Mouse (Mus musculus): ENCODE results near the gene Hesx1.
"Not testable (repeated sequence)": the region's sequence is repeated elsewhere in the genome, so short reads cannot be mapped to it uniquely, and the experiment has no call there.

Gene Hesx1
- long read RNA-seq, experiment 1, result 0 reads
- long read RNA-seq, experiment 2, result 0 reads

- intact Hi-C loops (cut with DNase I), result loop anchor here (5.0 kb wide), 1 partner anchor 33 kb away; no protein-coding TSS in a partner anchor
These were observed at the start of gene Hesx1 for GRCm38 (mm10) chr14:26994211-26994741. Gene Hesx1, plus strand, starts transcription at chr14:26994416.

GRCm38 (mm10) chr14:26956139-26956538 lies 38.1 kb upstream of the Hesx1 start:
- intact Hi-C loops (cut with DNase I), result not testable (repeated sequence)

- intact Hi-C loops (cut with DNase I), result loop anchor here (10.0 kb wide), 1 partner anchor 64 kb away; no protein-coding TSS in a partner anchor
These were observed 33.7 kb upstream of the Hesx1 start for GRCm38 (mm10) chr14:26960518-26960917.

GRCm38 (mm10) chr14:26969164-26969563 lies 25.1 kb upstream of the Hesx1 start:
- intact Hi-C loops (cut with DNase I), result loop anchor here (10.0 kb wide), 1 partner anchor 56 kb away; no protein-coding TSS in a partner anchor

- intact Hi-C loops (cut with DNase I), result loop anchor here (10.0 kb wide), 1 partner anchor 55 kb away; no protein-coding TSS in a partner anchor
These were observed 24.3 kb upstream of the Hesx1 start for GRCm38 (mm10) chr14:26969856-26970407.

GRCm38 (mm10) chr14:26970439-26970932 lies 23.7 kb upstream of the Hesx1 start:
- intact Hi-C loops (cut with DNase I), result no loop called here

GRCm38 (mm10) chr14:26971106-26971789 lies 23.0 kb upstream of the Hesx1 start, which contains the start of gene Appl1:
Gene Appl1, minus strand, starts transcription at chr14:26971232.
- intact Hi-C loops (cut with DNase I), result no loop called here

- intact Hi-C loops (cut with DNase I), result no loop called here
These were observed 21.1 kb upstream of the Hesx1 start for GRCm38 (mm10) chr14:26973089-26973488.

- intact Hi-C loops (cut with DNase I), result no loop called here
These were observed 18.7 kb upstream of the Hesx1 start for GRCm38 (mm10) chr14:26975490-26975889.

GRCm38 (mm10) chr14:26976212-26976611 lies 18.0 kb upstream of the Hesx1 start:
- intact Hi-C loops (cut with DNase I), result no loop called here

- intact Hi-C loops (cut with DNase I), result no loop called here
These were observed 16.7 kb upstream of the Hesx1 start for GRCm38 (mm10) chr14:26977500-26977899.

- intact Hi-C loops (cut with DNase I), result no loop called here
These were observed 14.4 kb upstream of the Hesx1 start for GRCm38 (mm10) chr14:26979808-26980207.

- intact Hi-C loops (cut with DNase I), result no loop called here
These were observed 13.2 kb upstream of the Hesx1 start for GRCm38 (mm10) chr14:26981021-26981420.

- intact Hi-C loops (cut with DNase I), result no loop called here
These were observed 12.6 kb upstream of the Hesx1 start for GRCm38 (mm10) chr14:26981494-26982149.

GRCm38 (mm10) chr14:26982150-26982530 lies 12.1 kb upstream of the Hesx1 start:
- intact Hi-C loops (cut with DNase I), result no loop called here

- intact Hi-C loops (cut with DNase I), result no loop called here
These were observed 5.5 kb upstream of the Hesx1 start for GRCm38 (mm10) chr14:26988694-26989093.

GRCm38 (mm10) chr14:26991622-26992021 lies 2.6 kb upstream of the Hesx1 start:
- intact Hi-C loops (cut with DNase I), result loop anchor here (5.0 kb wide), 1 partner anchor 36 kb away; no protein-coding TSS in a partner anchor

GRCm38 (mm10) chr14:26993427-26993826 lies 789 bp upstream of the Hesx1 start:
- intact Hi-C loops (cut with DNase I), result loop anchor here (5.0 kb wide), 1 partner anchor 34 kb away; no protein-coding TSS in a partner anchor

- intact Hi-C loops (cut with DNase I), result no loop called here
These were observed 2.0 kb downstream of the Hesx1 start for GRCm38 (mm10) chr14:26996257-26996656.

- intact Hi-C loops (cut with DNase I), result no loop called here
These were observed 6.2 kb downstream of the Hesx1 start for GRCm38 (mm10) chr14:27000386-27000785.

- intact Hi-C loops (cut with DNase I), result no loop called here
These were observed 10.7 kb downstream of the Hesx1 start for GRCm38 (mm10) chr14:27004906-27005305.

- intact Hi-C loops (cut with DNase I), result no loop called here
These were observed 11.7 kb downstream of the Hesx1 start for GRCm38 (mm10) chr14:27005937-27006336.

Data from adrenal gland (tissue).